Mouse (Mus musculus) hindbrain, embryonic 16.5 days (tissue): ENCODE results near the gene Gm1123. TPM values are rescaled to one million over a fixed set of nuclear protein-coding genes. Genes with fewer than 3 reads are reported as not detected.

Experiments used
- ATAC-seq: fragments of 200-750 bp; cut with Nextera tagmentation; 2 replicates; pipeline ENCODE4 v1.8.0; 2017; ENCODE audit warnings: moderate TSS enrichment, moderate library complexity
- H3K27ac ChIP-seq: fragments of 300-500 bp; sonication (generic); 2 replicates; pipeline ENCODE4 v1.5.1; 2014; ENCODE audit warnings: low read depth, mild to moderate bottlenecking, control low read depth, low read length, moderate library complexity
- H3K27me3 ChIP-seq: fragments of 300-500 bp; sonication (generic); replicated peaks from 2 replicates; pipeline ENCODE4 v1.6.1; 2014; ENCODE audit warnings: low read length; ENCODE audit not compliant: control insufficient read depth, insufficient read depth
- H3K36me3 ChIP-seq: fragments of 300-500 bp; sonication (generic); 2 replicates; pipeline ENCODE4 v1.6.1; 2014; ENCODE audit warnings: mild to moderate bottlenecking, low read length, moderate library complexity, mixed read lengths; ENCODE audit not compliant: control insufficient read depth, insufficient read depth
- H3K4me1 ChIP-seq: fragments of 300-500 bp; sonication (generic); 2 replicates; pipeline ENCODE4 v1.6.1; 2014; ENCODE audit warnings: low read depth, low read length; ENCODE audit not compliant: control insufficient read depth, insufficient read depth
- H3K4me2 ChIP-seq: fragments of 300-500 bp; sonication (generic); 2 replicates; pipeline ENCODE4 v1.6.1; 2014; ENCODE audit warnings: mild to moderate bottlenecking, low read length, control low read depth, moderate library complexity
- H3K4me3 ChIP-seq: fragments of 300-500 bp; sonication (generic); 2 replicates; pipeline ENCODE4 v1.5.1; 2014; ENCODE audit warnings: mild to moderate bottlenecking, low read length, control low read depth, moderate library complexity
- H3K9ac ChIP-seq: fragments of 300-500 bp; sonication (generic); 2 replicates; pipeline ENCODE4 v1.6.1; 2014; ENCODE audit warnings: low read depth, mild to moderate bottlenecking, control low read depth, low read length, moderate library complexity
- H3K9me3 ChIP-seq: fragments of 300-500 bp; sonication (generic); 2 replicates; pipeline ENCODE4 v1.6.1; 2014; ENCODE audit warnings: mild to moderate bottlenecking, low read length, moderate library complexity; ENCODE audit not compliant: control insufficient read depth
- WGBS: fragments of 180-500 bp; shearing (Covaris S2); extraction: QIAGEN DNeasy Blood & Tissue Kit; methylation state at CpG from one replicate; pipeline ENCODE4 v1.1.7; 2014; 5-methylcytosine and 5-hydroxymethylcytosine counted together
- polyA plus RNA-seq: library from polyadenylated mRNA; unstranded; fragments of >200 nt; fragmentation: Nextera tagmentation; extraction: Ambion mirVana; gene quantifications from 2 replicates; pipeline ENCODE4 v1.2.1, GENCODE M21; 2015

Gene Gm1123
- polyA plus RNA-seq, 1 experiment from 2014 or later, result 0.10 TPM

DNA sequence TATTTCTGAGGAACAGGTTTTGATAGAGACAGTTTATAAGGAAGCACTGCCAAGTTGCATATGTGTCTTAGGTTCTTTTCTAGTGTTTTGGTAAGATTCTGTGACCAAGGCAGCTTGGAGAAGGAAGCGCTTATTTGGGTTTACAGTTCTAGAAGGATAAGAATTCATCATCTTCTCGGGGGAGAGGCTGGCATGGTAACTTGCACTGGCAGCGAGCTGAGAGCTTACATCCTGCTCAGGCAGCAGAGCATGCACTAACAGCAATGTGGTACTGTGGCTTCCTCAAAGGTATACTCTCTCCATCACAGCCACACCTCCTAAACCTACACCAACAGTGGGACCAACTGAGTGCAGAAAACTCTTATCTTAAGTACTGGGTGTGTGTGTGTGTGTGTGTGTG lies 18.8 kb downstream of the Gm1123 start:
- Histone ChIP-seq H3K9me3 (no peaks in the 10 kb centered on the region), H3K4me2 (no peak overlapping the region), H3K27ac (no peak overlapping the region), H3K36me3 (no peaks in the 10 kb centered on the region), H3K4me3 (no peak overlapping the region), H3K4me1 (no peaks in the 10 kb centered on the region), H3K9ac (no peak overlapping the region), H3K27me3 (no peaks in the 10 kb centered on the region)
- no peak for ATAC-seq
- WGBS, result 72% methylated on average over 3 of the region's 3 CpGs

GRCm38 (mm10) chr9:99016301-99016700 lies 19.2 kb downstream of the Gm1123 start:
- no peak overlapping the region for H3K9ac ChIP-seq
- no peak overlapping the region for H3K27ac ChIP-seq
- WGBS, result 64% methylated on average over 3 of the region's 3 CpGs
- no peak overlapping the region for H3K4me3 ChIP-seq
- H3K4me1 ChIP-seq, result no peaks in the 10 kb centered on the region
- no peak overlapping the region for H3K4me2 ChIP-seq
- H3K27me3 ChIP-seq, result no peaks in the 10 kb centered on the region
- no peaks in the 10 kb centered on the region for H3K36me3 ChIP-seq
- no peak for ATAC-seq
- H3K9me3 ChIP-seq, result no peaks in the 10 kb centered on the region

GRCm38 (mm10) chr9:99009898-99010199 lies 25.7 kb downstream of the Gm1123 start:
- H3K27ac ChIP-seq, result no peak overlapping the region
- no peak overlapping the region for H3K4me2 ChIP-seq
- H3K9ac ChIP-seq, result no peak overlapping the region
- no peaks in the 10 kb centered on the region for H3K9me3 ChIP-seq
- 78% methylated on average over 3 of the region's 3 CpGs for WGBS
- no peaks in the 10 kb centered on the region for H3K4me1 ChIP-seq
- H3K36me3 ChIP-seq, result no peaks in the 10 kb centered on the region
- ATAC-seq, result no peak
- H3K4me3 ChIP-seq, result no peak overlapping the region
- no peaks in the 10 kb centered on the region for H3K27me3 ChIP-seq

DNA sequence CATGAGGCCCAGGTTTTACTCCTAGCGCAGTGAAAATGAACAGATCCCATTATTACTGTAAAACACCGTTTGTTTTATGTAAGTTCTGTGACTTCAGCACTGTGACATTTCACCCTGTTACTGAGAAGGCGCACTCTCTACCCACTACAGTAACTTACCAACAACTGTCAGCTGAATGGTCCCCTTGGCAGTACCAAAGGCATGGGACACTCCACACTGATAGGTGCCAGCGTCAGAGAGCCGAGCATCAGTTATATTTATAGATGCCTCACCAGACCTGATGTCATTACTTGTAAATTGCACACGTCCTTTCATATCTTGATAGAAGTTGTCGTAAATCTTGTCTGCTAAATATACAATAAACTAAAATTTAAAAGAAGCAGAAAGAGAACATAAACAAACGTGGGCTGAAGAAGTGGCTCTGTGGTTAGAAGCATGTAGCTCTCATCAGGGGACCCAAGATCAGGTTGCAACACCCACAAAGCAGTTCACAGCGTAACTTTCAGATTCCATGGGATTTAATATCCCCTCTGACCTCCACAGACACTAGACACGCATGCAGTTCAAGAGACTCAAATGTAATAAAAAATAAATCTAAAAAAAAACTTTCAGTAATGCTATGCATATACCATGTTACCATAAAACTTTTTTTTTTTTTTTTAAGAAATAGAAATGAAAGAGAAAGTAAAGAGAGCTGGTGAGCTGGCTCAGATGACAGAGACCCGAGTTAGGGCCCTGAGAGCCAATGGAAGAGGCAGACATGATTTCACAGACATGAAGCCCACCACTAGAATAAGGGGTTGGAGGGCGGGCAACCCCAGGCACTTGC lies 26.2 kb downstream of the Gm1123 start:
- H3K27me3 ChIP-seq, result no peaks in the 10 kb centered on the region
- H3K9ac ChIP-seq, result no peak overlapping the region
- WGBS, result 86% methylated on average over 12 of the region's 12 CpGs
- H3K9me3 ChIP-seq, result no peaks in the 10 kb centered on the region
- H3K4me3 ChIP-seq, result no peak overlapping the region
- H3K4me2 ChIP-seq, result no peak overlapping the region
- no peaks in the 10 kb centered on the region for H3K36me3 ChIP-seq
- H3K4me1 ChIP-seq, result no peaks in the 10 kb centered on the region
- H3K27ac ChIP-seq, result no peak overlapping the region
- no peak for ATAC-seq

- no peak overlapping the region for H3K9ac ChIP-seq
- no peaks in the 10 kb centered on the region for H3K27me3 ChIP-seq
- no peaks in the 10 kb centered on the region for H3K9me3 ChIP-seq
- H3K4me3 ChIP-seq, result no peak overlapping the region
- no peak for ATAC-seq
- H3K36me3 ChIP-seq, result peaks cover 23% of the 10 kb centered on the region
- no peaks in the 10 kb centered on the region for H3K4me1 ChIP-seq
- H3K4me2 ChIP-seq, result no peak overlapping the region
- WGBS, result 92% methylated on average over 6 of the region's 6 CpGs
- no peak overlapping the region for H3K27ac ChIP-seq
Observed at GRCm38 (mm10) chr9:99001326-99001725, 34.2 kb downstream of the Gm1123 start.

DNA sequence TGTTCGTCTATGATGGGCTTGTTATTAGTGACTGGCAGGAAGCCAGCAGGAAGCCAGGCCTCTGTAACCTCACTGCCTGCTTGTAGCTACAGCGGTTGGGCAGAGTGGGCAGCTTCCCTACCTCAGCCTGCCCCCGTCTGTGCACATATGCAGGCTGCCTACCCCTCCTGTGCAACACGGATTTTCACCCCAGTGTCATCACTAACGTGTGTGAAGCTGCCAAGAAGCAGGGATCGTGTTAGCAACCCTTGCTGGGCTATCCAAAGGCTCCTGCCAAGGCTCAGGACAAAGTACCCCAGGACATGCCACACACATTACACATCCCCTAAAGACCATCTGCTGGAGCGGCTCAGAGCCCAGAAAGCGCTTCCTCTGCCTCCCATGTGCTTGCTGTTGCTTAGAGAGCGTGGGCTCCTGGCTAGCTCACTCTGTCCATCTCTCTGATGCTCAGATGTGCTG lies 35.6 kb downstream of the Gm1123 start:
- ATAC-seq, result peak; percentile 89
- H3K9me3 ChIP-seq, result no peaks in the 10 kb centered on the region
- no peaks in the 10 kb centered on the region for H3K4me1 ChIP-seq
- peaks cover 23% of the 10 kb centered on the region for H3K36me3 ChIP-seq
- 0 out of 2 replicates have a peak overlapping the region, but pooled peaks have one; percentile 8 for H3K27ac ChIP-seq
- no peak overlapping the region for H3K4me3 ChIP-seq
- no peak overlapping the region for H3K9ac ChIP-seq
- no peaks in the 10 kb centered on the region for H3K27me3 ChIP-seq
- no peak overlapping the region for H3K4me2 ChIP-seq
- 60% methylated on average over 9 of the region's 9 CpGs for WGBS

DNA sequence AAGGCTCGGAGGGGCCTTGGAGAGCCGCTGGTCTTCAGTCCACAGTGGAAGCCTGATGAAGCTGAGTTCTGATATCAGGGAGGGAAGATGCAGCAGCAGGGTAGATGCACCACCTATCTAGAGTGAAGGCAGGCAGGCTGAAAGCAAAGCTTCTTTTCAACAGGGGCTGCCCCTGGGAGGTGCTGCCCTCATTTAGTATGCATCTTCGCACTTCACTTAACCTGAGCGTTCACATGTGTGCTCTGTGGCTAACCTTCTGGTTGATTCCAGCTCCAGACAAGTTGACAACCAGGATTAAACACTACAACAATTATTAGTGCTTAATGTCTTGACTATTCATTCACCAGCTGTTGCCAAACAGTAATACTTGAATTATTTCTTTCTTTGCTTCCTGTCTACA lies 41.4 kb downstream of the Gm1123 start:
- no peaks in the 10 kb centered on the region for H3K36me3 ChIP-seq
- WGBS, result 80% methylated on average over 4 of the region's 4 CpGs
- no peak for ATAC-seq

DNA sequence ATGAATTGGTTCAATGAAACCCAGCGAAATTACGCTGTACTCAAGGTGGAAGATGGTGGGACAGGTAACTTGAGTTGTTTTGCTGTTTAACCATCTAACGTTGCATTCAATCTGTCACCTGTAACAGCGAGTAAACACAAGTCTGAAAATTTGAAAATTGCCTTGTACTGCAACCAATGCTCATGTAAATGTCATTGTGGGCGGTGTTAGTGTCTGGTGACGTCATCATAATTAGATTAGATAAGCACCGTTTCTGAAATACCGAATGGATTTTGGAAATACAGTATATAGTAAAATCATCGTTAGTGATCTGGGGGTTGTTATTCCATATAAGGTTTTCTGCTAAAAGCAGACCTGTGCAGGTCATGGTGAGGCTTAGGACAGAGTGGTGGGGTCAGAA lies 48.4 kb downstream of the Gm1123 start:
- Histone ChIP-seq H3K9me3 (no peaks in the 10 kb centered on the region), H3K4me1 (peaks cover 10% of the 10 kb centered on the region), H3K27ac (peak overlapping the region; percentile 44; the same call in 1 of the 2 replicates), H3K9ac (peak overlapping the region; percentile 91), H3K27me3 (no peaks in the 10 kb centered on the region; the same call in 1 of the 2 replicates), H3K4me3 (peak overlapping the region; percentile 94), H3K36me3 (no peaks in the 10 kb centered on the region), H3K4me2 (peak overlapping the region; percentile 87)
- ATAC-seq, result no peak
- WGBS, result 47% methylated on average over 9 of the region's 9 CpGs

More for the DNA sequence above, 41.4 kb downstream of the Gm1123 start:
- Histone ChIP-seq H3K27me3 (no peaks in the 10 kb centered on the region), H3K9ac (no peak overlapping the region), H3K9me3 (no peaks in the 10 kb centered on the region), H3K4me3 (no peak overlapping the region), H3K4me2 (no peak overlapping the region), H3K4me1 (no peaks in the 10 kb centered on the region), H3K27ac (no peak overlapping the region)

- Histone ChIP-seq H3K36me3 (no peaks in the 10 kb centered on the region), H3K4me3 (peak overlapping the region; percentile 94), H3K4me1 (peaks cover 10% of the 10 kb centered on the region), H3K4me2 (peak overlapping the region; percentile 87), H3K9me3 (no peaks in the 10 kb centered on the region), H3K27me3 (no peaks in the 10 kb centered on the region; the same call in 1 of the 2 replicates), H3K9ac (peak overlapping the region; percentile 91), H3K27ac (peak overlapping the region; percentile 78)
- peak; percentile 83 for ATAC-seq
- under 1% methylated on average over 43 of the region's 50 CpGs for WGBS
Observed at GRCm38 (mm10) chr9:98986476-98987096, 48.9 kb downstream of the Gm1123 start.
